Mouse (Mus musculus) cerebellum, adult 8-10 months (tissue): Measurements from ENCODE around the gene Slc52a3.

ENCODE experiments used
- DNase-seq: peaks from one replicate; pipeline ENCODE4 v3.0.0; 2022

The Slc52a3 gene

DNA sequence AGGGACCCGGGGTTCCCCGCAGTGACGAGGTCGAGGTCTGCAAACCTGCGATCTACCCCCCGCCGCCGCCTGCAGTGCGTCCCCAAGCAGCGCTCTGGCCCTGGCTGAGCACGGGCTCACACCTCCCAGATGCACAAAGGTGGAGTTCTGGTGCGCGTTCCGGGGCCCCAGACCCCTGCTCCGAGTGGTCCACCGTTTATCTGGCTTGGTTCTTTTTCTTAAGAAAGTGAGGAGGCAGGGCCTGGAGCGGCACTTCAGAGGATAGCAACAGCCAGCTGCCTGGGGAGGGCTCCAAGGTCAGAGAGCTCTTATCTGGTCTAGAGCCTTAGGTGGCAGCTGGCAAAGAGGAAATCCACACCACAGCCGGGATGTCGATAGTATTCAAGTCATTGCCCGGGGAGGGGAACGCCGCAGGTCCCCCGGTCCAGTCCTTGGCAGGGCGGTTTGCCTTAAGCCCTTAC is 52.7 kb downstream of the Slc52a3 start:
- no peak for DNase-seq

DNA sequence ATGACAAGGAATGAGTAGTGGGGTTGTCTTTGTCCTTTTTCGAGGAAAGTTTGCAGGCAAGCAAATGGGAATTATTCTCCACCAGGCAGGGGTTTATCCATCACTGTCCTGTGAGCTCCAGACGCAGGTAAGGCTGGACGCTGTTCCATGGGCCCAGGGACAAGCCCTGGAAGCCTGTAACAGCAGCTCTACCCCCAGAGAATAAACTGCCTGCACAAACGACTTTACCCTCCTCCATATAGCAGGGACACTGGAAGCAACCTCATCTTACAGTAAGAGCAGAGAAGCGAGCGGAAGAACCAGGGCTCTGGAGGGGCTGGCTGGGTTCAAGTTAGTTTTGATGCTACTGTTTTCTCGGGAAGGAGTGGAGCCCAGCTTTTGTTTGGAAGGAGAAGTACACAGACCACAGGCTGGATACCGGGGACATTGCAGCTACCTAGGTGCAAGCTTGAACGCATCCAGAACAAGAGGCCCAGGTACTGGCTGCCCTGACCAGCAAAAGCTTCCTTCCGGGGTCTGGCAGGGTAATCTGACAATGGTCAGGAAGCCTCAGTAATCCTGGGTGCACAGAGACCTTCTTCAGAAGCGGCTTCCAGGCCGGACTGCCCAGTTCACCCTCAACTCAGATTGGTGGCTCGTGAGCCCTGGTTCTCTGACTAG is 53.4 kb downstream of the Slc52a3 start:
- no peak for DNase-seq

DNA sequence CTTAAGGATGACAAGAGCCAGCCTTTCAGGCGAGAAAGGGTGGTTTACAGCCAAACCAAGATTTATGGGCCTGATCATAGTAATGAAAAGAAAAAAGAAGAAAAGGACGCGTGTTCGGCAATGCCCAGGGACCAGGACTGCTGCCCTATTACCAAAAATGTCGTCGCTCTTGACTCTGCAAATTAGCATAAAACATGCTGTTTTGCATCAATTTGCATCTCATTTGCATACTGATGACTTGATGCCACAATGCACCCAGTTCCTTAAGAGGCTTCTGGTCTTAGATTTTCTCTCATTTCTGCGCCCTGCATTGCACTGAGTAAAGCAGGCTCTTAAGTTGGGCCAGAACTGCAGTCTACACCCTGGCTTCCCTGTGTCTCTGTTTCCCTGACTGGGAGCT is 54.0 kb downstream of the Slc52a3 start:
- no peak for DNase-seq

DNA sequence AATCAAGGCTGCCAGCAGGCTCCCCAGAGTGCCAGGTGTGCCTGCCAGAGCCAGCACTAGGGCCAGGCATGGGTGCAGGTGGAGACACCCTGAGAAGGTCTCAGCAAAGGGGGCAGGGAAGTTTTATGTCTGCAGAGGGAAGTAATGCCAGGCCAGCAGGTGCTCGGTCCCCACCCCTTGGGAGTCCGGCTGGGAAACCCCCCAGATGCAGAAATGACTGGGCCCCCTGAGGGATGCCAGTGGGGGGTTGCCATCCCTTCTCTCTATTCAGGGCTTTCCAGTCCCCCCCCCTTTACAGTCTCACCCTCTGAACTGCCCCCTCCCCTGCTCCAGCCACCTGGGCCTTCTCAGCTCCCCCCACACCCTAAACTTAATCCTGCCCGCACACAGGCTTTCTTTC is 55.7 kb downstream of the Slc52a3 start:
- no peak for DNase-seq

DNA sequence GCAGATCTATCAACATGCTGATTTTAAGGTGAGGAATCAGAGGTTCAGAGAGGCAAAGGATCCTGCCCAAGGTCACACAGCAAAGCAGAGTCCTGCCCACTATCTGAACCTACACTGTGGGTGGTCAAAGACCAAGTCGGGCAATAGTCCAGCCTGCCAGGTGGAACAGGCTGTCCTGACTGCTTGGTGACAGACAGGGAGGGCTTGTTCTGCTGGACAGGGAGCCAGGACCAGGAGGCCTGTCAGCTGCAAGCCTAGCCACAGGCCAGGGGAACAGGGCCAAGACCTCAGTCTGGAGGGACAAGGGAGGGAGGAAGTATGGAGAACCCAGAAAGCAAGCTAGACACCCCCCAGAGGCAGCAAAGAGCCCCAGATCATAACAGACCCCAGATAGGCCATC is 59.1 kb downstream of the Slc52a3 start:
- peak; percentile 76 for DNase-seq

- DNase-seq, result peak; percentile 73
Observed at GRCm38 (mm10) chr2:152056368-152057251, 60.3 kb downstream of the Slc52a3 start.

DNA sequence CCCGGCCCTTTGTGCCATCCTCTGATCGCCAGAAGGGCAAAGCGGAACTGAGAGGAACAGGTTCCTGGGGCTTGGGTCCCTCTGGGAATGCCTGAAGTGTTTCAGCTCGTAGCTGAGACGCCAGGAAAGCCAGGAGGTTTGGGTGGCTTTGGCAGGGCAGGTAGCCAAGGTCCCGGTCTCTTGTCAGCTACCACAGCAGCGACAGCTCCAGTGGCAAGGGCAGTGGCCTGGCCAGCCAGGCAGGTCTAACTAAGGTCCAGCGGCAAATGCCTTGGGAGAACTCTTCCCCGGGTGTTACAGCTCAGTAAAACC is 60.9 kb downstream of the Slc52a3 start:
- DNase-seq, result no peak
